Mouse (Mus musculus) thymus, postnatal 10 days (tissue): ENCODE measurements around the gene Ccin.

Source experiments
- DNase-seq, 2 experiments: peaks; one replicate each; pipeline ENCODE4 v3.0.0; 2021; ENCODE audit warnings: low spot score in 2 of 2

The Ccin gene

GRCm38 (mm10) chr4:43983181-43983580 is at the start of gene Ccin:
Gene Ccin, plus strand, starts transcription at chr4:43983483.
- no peak for DNase-seq

- DNase-seq: no peak
These were observed 47.1 kb upstream of the Ccin start for GRCm38 (mm10) chr4:43936186-43936585.

- no peak for DNase-seq
These were observed 46.3 kb upstream of the Ccin start for GRCm38 (mm10) chr4:43936749-43937674.

GRCm38 (mm10) chr4:43941315-43941714 is 42.0 kb upstream of the Ccin start:
- no peak for DNase-seq

- DNase-seq: no peak
These were observed 40.9 kb upstream of the Ccin start for GRCm38 (mm10) chr4:43942421-43942820.

- DNase-seq: no peak
These were observed 35.7 kb upstream of the Ccin start for GRCm38 (mm10) chr4:43947571-43947970.

- DNase-seq: peak; percentile 75 to 88
These were observed 25.9 kb upstream of the Ccin start, which contains the start of gene Glipr2 for GRCm38 (mm10) chr4:43957292-43957845. Gene Glipr2, plus strand, starts transcription at chr4:43957401.

- peak; percentile 33 to 50 for DNase-seq
These were observed 25.3 kb upstream of the Ccin start for GRCm38 (mm10) chr4:43957846-43958461.

- no peak for DNase-seq
These were observed 23.6 kb upstream of the Ccin start for GRCm38 (mm10) chr4:43959523-43960179.

GRCm38 (mm10) chr4:43960207-43960606 is 23.1 kb upstream of the Ccin start:
- no peak for DNase-seq

GRCm38 (mm10) chr4:43964326-43964833 is 18.9 kb upstream of the Ccin start:
- no peak for DNase-seq

GRCm38 (mm10) chr4:43964951-43965684 is 18.2 kb upstream of the Ccin start:
- DNase-seq: no peak

GRCm38 (mm10) chr4:43965856-43966535 is 17.3 kb upstream of the Ccin start:
- no peak for DNase-seq

- no peak for DNase-seq
These were observed 14.6 kb upstream of the Ccin start for GRCm38 (mm10) chr4:43968650-43969049.

GRCm38 (mm10) chr4:43969373-43969772 is 13.9 kb upstream of the Ccin start:
- no peak for DNase-seq

GRCm38 (mm10) chr4:43970393-43971330 is 12.6 kb upstream of the Ccin start:
- no peak for DNase-seq

- no peak for DNase-seq
These were observed 11.6 kb upstream of the Ccin start for GRCm38 (mm10) chr4:43971541-43972136.

- peak; percentile 51 to 55 for DNase-seq
These were observed 11.1 kb upstream of the Ccin start for GRCm38 (mm10) chr4:43972137-43972591.

GRCm38 (mm10) chr4:43973526-43973981 is 9.7 kb upstream of the Ccin start:
- no peak for DNase-seq
